In the genomic region with DNA sequence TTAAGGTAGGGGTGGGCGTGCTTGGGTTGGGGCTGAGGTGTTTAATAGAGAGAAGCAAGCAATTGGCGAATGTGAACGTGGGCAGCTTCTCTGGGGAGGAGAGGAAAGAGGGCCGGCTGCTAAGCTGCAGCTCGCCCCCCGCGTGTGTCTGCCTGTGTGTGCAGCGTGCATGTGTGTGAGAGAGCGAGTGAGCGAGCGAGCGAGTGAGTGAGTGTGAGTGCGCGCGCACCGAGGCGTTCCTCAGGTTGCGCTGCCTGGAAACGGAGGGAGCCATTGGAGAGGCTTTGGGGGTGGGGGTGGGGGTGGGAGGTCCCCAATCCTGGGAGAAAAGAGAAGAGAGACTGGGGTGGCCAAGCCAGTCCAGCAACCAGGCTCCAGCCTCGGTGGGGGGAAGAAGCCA, we compare ENCODE assay signal across 8 mouse cellular contexts.
DNase-seq lines count a peak whose midpoint lies in the region; ATAC-seq lines count a peak whose summit lies in the region.

No protein-coding gene starts in this region.

- H3K27ac ChIP-seq in kidney, embryonic 14.5 days (ENCODE audit: low read depth, low read length), result no peak overlapping the region
- H3K27ac ChIP-seq in hindbrain, embryonic 15.5 days (replicated peaks), result peak overlapping the region; percentile 82

- H3K36me3 ChIP-seq in kidney, embryonic 14.5 days (ENCODE audit: control insufficient read depth, insufficient read depth, low read length), result no peaks in the 10 kb centered on the region
- no peaks in the 10 kb centered on the region for H3K36me3 ChIP-seq in hindbrain, embryonic 15.5 days

- no peaks in the 10 kb centered on the region for H3K9me3 ChIP-seq in kidney, embryonic 14.5 days (ENCODE audit: control insufficient read depth, low read length)
- no peaks in the 10 kb centered on the region for H3K9me3 ChIP-seq in hindbrain, embryonic 15.5 days

- H3K27me3 ChIP-seq in kidney, embryonic 14.5 days (ENCODE audit: control insufficient read depth, insufficient read depth, low read length), result peaks cover 48% of the 10 kb centered on the region
- peaks cover 17% of the 10 kb centered on the region for H3K27me3 ChIP-seq in hindbrain, embryonic 15.5 days

- peak overlapping the region; percentile 53; the same call in 1 of the 2 replicates for H3K9ac ChIP-seq in kidney, embryonic 14.5 days (ENCODE audit: low read depth, low read length)
- H3K9ac ChIP-seq in hindbrain, embryonic 15.5 days, result peak overlapping the region; percentile 74

- H3K4me2 ChIP-seq in kidney, embryonic 14.5 days (replicated peaks; ENCODE audit: low read depth, low read length), result peak overlapping the region; percentile 89
- peak overlapping the region; percentile 98 for H3K4me2 ChIP-seq in hindbrain, embryonic 15.5 days

- peak; percentile 50 for ATAC-seq in kidney, embryonic 14.5 days (ENCODE audit: low FRiP score, low TSS enrichment)
- peak; percentile 36 for ATAC-seq in hindbrain, embryonic 15.5 days (ENCODE audit: low FRiP score, low read depth)

- no peak for DNase-seq in kidney, adult 8-10 months
- peak; percentile 55 for DNase-seq in embryo, embryonic 10.5 days (ENCODE audit: low spot score)
- DNase-seq in mesoderm, embryonic 11.5 days (ENCODE audit: low read depth, low spot score), result peak; percentile 46
- DNase-seq in telencephalon, adult 2 months (ENCODE audit: low read depth, low spot score), result peak; percentile 47
- DNase-seq in thymus, adult 18-20 months, result no peak
- no peak for DNase-seq in gastrocnemius, postnatal 25 days

- peaks cover 15% of the 10 kb centered on the region; the same call in 1 of the 2 replicates for H3K4me1 ChIP-seq in kidney, embryonic 14.5 days (ENCODE audit: control insufficient read depth, insufficient read depth, low read length)
- peaks cover 26% of the 10 kb centered on the region for H3K4me1 ChIP-seq in hindbrain, embryonic 15.5 days (replicated peaks)

- H3K4me3 ChIP-seq in kidney, embryonic 14.5 days (ENCODE audit: low read length), result peak overlapping the region; percentile 46
- peak overlapping the region; percentile 68 for H3K4me3 ChIP-seq in hindbrain, embryonic 15.5 days

- WGBS in kidney, embryonic 14.5 days, result 3% methylated on average over 20 of the region's 20 CpGs
- under 1% methylated on average over 20 of the region's 20 CpGs for WGBS in hindbrain, embryonic 15.5 days

Comparison
In these comparisons a context has a peak if more than half of its experiments do, and no peak if none do; other contexts are left out.
1. DNase-seq: peak in embryo, embryonic 10.5 days (single experiment), mesoderm, embryonic 11.5 days (single experiment) and telencephalon, adult 2 months (single experiment); none in kidney, adult 8-10 months (0 of 2), thymus, adult 18-20 months (0 of 2) and gastrocnemius, postnatal 25 days (single experiment).